Mouse (Mus musculus) cerebellum, postnatal 25 days (tissue): Measurements from ENCODE around the gene Nrap.
"Not testable (repeated sequence)": the region's sequence is repeated elsewhere in the genome, so short reads cannot be mapped to it uniquely, and the experiment has no call there.

Source experiments
- DNase-seq, 2 experiments: peaks; one replicate each; pipeline ENCODE4 v3.0.0; 2021; ENCODE audit warnings: mixed read lengths in 2 of 2

The Nrap gene

DNA sequence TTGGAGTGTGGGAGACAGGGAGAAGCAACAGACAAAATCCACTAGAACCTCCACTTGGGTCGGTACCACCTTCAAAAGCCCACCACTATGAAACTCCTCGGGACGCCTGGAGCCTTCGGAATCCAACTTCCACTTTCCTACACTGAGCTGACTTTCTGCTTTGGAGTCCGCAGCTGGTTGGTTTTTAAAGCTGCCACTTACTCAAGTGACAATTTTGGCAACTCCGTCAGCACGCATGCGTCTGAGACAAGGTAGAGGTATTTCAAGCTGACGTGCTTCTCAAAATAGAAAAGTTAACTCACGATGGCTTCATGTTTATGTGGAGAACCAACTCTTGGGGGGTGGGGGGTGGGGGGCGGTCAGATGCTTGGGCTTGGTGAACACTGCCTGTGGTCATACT is at the start of gene Nrap:
Gene Nrap, minus strand, starts transcription at position 159 of the 400 bp plus-strand sequence.
- DNase-seq: no peak

DNA sequence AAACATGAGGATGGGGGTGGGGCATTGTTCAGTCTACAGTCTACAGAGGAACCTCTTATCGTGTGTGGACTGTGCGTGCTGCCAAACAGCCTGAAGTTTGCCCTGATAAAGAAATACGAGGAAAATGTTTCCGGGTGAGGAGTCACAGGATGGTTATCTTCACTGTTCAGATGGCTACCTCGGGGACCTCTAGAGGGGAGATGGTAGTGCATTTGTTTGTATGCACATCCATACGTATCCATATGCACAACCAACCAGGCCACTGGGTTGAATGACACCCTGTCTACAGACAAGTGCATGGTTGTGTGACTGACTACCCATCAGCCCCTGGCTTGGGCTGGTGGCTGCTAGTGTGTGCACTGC is 49.2 kb upstream of the Nrap start:
- no peak for DNase-seq

DNA sequence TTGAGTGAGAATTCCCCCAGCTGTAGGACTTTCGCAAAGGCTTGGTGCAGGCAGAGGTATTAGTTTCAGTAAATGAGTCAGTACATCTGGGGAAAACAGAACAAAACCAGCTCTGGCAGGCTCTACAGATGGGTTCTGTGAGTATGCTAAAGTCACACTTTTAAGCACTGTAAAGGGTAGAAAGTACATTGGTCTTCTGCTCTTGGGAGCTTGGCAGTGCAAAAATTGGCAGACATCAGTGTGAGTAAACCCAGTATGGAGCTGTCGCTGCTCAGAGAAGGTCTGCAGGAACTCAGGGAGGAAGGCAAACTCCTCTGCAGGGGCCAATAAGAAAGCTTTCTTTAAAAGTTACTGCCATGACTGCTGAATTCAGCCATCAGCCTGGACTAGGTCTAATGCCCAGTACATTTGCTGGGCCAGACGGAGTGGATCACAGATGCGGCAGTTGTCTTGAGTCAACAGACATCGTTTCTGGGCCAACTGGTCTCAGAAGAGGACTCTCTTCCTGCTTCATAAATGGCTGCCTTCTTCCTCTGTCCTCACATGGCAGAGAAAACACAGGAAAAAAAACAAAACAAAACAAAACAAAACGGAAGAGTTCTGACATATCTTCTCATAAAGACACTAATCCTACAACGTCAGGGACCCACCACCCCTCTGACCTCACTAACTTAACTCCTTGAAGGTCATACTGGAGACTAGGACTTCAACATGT is 48.7 kb upstream of the Nrap start:
- DNase-seq: no peak

DNA sequence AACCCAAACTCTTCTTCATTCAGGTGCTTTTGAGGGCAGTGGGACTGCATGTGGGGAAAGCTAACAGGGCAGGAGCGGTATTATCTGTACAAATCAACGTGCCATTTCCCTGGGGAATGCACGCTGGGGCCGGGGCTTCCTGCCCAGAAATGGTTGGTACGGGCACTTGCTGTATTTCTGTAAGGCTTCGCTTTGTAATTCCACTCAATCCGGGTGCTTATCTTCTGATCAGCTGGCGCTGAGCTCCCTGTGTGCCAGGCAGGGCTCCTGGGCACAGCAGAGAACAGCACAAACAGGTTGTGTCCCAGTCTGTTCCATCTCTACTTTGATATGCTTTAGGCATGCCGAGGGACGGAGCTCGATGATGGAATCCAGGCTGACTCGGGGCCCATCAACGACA is 46.5 kb upstream of the Nrap start:
- peak; percentile 59 to 67 for DNase-seq

DNA sequence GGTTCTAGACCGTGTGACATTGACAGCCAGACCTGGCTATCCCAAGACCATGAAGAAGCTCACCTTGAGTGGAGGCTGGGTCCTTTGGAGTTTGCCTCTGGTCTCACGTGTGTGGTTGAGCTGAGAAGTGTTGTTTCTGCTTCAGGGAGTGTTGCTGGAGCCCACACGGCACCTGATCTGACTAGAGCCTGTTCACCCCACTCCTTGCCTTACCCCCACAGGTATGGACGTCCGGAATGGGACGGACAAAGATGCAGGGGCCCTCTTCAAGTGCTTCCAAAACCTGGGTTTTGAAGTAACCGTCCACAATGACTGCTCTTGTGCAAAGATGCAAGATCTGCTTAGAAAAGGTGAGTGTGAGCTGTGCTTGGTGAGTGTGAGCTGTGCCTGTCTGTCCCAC is 43.7 kb upstream of the Nrap start:
- no peak for DNase-seq

DNA sequence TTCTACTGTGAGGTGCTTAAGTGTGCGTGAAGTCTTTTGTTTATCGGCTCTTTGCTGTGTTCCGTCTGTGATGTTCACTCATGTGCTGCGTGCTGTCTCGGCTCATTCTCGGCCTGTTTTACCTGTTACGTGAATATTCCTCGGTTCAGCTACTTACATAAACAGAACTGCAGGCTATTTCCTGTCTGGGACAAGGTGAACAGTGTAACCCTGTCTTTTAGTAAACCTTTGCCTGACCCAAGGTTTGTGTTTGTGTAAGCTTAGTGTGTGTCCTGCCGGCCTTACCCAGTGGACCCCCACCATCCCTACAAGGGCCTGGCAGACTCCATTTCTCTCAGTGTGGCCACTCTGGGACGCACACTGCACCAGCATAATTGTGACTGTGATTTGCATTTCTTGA is 42.9 kb upstream of the Nrap start:
- no peak for DNase-seq

DNA sequence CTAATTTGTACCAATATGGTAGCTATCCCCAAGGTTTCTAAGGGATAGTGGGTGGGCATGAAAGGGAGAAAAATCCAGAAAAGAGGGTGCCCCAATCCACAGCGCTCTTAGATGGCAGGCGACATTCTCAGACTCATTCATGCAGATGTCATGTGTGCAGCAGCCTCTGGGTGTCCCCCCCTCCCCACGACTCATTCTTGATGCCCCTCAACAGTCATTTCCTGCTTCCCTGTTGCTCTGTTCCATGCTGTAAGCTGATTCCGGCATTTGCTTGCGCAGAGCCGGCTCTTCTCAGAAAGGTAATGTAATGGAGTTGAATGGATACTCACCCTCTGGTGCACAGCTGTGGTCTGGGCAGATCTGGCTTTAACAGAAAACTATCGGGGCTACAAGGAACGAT is 40.5 kb upstream of the Nrap start:
- no peak for DNase-seq

DNA sequence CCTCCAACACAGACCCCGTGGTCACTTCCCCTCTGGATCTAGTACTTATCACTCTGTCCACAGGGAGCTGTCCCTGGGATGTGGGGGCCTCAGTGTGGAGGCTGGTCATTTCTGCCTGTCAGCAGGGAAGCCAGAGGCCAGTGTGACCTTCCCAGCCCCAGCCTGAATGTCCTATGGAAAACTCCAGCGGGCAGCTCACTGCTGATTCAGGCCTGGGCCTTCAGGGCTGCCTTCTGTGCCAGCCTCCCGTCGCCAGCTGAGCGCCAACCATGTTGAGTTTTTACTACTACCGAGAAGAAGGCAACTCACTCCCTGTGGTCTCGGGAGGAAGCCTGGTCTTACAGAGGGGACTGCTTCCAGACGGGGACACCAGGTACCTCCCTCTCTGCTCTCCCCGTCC is 35.7 kb upstream of the Nrap start:
- no peak for DNase-seq

DNA sequence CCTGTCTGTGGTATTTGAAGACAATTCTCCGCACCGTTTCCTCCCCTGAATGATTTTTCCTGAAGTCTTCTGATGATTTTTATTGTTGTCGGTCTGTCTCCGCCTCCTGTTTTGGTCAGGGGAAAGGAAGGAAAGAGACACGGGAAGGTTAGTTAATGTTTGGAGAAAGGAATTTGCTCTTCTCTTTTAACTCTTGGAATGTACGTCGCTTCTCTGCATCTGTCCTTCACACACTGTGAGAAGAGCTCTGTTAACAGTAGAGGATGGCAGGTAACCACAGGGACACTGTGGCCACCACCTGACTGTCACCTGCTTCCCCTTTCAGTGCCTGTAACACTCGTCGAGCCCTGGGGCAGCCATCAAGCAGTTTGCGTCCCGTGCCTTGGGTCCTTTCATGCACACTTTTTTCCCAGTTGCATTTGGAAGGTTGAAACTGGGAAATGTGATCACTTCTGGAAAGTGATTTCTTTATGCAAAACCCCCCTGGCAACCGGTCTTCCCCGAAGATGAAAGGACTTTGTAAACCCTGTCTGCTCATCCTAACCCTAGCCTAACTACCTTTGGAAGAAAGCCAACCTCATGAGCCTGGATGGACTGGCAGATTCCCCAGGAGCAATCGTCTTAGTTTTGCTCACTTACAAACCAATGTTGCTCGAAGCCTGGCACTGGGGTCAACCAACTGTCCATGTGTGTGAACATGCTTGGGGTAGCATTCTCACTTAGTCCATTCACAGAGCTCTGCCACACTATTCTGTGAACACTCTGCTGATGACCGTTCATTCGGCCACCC is 35.0 kb upstream of the Nrap start:
- DNase-seq: no peak

DNA sequence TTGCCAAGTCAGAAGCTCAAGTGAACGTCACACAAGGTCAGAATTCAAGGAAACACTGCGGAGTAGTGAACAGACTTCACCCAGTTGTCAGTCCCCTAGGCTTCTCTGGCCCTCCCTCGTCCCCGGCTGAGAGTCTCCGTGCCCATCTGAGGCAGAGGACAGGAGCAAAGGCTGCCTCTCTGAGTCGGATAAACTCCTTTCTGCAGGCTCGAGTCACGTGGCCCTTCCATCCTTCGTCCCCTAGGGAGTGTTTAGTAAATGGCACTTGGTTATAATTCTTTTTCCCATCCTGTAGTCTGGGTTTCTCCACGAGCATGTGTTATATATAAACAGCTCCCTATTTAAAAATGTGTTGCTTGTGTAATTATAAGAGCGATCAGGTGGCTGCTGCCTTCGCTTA is 33.5 kb upstream of the Nrap start:
- DNase-seq: no peak

DNA sequence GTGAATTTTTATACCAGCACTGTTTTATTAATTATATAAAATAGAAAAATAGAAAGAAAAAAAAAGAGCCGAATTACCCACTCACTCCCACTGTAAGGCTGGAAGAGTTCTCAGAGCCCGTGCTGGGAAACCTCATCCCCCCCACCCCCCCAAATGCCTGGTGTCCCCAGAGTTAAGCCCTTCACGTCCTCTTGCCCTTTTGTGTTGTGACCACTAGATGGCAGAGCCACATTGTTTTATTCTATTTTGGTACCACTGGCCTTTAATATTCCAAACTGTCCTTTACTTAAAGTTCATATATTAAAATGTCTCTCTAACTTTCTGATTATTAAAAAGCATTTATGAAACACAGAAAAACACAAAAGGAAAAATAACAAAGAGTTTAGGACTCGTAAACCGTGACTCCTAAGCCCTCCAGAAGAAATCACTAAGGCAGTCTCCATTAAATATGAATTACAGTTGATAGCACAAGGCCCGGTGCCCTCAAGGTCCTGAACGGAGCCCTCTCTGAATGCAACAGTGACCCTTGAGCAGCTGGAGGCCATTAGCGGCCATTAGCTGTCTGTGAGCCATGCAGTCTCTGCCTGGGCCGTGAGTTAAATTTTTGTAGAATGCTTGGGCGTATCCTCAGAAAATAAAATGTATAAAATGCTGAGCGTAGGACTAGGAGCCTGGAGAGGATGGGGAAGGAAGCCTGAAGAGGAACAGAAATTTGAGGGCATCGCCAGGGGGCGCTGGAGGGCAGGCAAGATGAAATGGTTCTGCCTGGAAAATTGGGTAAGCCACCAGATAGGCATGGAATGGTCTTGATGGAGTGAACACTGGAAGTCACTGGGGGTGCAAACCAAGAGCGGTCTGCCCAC is 32.9 kb upstream of the Nrap start:
- peak; percentile 91 to 93 for DNase-seq

DNA sequence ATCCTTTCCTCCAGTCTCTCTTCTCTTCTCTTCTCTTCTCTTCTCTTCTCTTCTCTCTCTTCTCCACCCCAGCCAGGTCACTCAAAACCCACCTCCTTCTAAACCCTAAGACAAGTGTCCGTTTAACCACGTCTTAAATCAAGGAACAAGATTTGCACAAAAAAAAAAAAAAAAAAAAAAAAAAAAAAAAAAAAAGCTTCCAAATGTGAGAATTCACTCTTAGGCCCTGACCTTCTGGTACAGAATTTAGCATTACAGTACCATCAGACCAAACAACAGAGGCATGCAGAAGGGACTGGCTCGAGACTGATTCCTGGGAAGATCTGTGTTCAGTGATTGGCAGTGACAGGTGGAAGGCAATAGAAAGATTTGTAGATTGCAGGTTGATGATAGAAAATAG is 30.5 kb upstream of the Nrap start:
- DNase-seq: no peak

DNA sequence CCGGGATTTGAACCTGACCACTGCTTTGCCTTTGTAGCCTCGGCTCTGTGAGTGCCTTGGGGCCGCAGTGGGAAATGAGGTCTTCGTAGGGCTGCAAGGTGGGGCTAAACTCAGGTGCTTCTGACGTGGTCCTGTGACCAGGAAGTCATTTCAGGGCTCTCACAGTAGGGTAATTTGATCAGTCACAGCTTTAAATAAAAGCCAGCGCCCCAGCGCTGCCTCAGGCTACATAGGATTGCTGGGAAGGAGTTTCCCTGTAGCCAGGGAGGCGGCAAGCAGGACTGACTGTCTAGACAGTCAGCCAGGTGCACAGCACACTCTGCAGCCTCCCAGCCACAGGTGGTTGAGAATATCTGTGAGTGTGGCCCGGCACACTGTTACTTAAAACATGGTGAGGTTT is 29.6 kb upstream of the Nrap start:
- DNase-seq: no peak

DNA sequence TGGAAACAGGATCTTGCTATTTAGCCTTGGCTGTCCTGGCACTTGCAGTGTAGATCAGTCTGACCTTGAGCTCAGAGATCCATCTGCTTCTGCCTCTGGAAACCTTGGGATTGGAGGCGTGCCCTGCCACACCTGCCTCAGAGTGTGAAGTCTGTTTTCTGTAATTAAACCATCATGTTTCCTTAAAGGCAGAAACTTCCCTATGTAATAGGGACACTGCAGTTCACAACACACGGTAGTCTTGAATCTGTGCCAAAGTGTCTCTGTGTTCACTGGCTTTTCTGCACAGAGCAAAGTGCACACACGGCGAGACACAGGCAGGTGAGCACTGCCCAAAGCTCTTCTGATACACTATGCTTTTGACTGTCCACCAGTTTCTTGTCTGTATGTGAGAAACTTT is 28.6 kb upstream of the Nrap start:
- no peak for DNase-seq

DNA sequence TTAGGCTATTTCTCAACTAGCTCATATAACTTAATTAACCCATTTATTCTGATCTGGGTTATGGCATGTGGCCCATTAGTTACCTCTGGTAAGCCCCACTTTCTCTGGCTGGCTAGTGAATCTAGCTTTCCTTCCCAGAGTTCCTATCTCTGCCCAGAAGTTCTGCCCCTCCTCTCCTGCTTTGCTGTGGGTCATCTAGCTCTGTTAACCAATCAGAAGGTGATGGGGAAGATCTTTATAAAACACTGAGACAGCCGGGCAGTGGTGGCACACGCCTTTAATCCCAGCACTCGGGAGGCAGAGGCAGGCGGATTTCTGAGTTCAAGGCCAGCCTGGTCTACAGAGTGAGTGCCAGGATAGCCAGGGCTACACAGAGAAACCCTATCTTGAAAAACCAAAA is 20.0 kb upstream of the Nrap start:
- not testable (repeated sequence) for DNase-seq

DNA sequence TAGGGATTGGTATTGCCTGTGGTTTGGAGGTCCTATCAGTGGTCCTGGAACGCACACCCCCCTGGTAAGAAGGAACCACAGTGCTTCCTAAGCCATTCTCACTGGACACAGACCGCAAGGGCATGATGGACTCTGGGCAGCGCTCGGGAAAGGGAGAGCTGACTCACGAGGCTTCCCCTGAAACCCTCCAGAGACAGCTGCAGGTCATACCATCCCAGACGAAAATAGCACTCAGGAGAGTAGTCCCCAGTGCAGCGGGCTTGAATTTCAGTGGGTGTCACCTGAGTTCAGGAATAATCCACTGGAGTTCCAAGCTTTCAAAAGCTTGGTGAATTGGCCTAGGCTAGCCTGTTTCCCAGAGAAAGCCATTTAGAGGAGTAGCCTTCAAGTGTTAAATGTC is 16.7 kb upstream of the Nrap start:
- no peak for DNase-seq

DNA sequence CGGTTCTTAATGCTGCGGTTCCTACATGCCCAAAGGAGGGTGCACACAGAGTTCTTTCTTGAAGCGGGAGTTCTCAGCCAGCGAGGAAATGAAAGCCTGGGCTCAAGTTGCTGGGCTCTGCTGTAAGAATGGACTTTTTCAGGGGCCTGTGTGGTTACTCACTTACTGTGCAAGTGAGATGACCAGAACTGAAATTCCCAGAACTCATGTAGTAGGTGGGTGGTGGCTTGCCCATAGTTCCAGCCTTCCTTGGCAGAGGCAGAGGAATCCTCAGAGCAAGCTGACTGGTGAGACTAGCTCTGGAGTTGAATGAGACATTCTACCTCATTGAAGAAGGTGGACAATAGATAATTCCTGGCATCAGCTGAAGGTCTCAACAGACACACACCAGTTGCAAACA is 16.0 kb upstream of the Nrap start:
- no peak for DNase-seq

DNA sequence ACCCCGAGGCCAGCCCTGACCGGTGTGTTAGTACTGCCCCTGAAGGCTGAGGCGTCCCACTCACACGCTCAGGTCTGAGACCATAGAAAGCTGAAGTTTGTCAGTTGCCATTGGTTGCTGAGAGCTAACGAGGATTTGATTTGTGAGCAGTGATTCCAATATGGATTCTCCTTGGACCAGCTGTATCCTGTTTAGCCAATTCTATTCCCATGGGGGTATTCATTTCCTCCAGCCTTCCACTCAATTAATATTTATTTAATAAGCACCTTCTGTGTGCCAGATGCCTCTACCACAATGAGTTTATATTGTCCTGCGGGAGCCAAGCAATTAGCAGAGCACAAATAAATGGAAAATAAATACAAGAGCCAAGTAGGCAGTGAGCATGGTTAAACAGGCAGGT is 12.0 kb upstream of the Nrap start:
- no peak for DNase-seq

DNA sequence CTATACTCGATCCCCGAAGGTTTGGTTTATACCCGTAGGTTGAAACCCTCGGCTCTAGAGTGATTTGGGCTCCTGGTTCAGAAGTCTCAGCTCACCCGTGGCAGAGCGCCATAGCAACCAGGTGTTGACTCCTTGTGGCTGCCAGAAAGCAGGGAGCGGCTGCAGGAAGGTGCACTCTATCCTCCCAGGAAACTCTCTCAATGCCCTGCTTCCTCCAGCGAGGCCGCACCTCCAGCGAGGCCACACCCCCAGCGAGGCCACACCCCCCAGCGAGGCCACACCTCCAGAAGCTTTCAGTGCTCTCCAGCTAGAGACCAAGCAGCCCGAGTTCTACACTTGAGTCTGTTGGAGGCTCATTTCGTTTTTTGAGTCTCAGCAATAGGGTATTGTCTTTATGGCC is 10.4 kb upstream of the Nrap start:
- peak in 1 of 2 experiments; percentile 30 for DNase-seq

DNA sequence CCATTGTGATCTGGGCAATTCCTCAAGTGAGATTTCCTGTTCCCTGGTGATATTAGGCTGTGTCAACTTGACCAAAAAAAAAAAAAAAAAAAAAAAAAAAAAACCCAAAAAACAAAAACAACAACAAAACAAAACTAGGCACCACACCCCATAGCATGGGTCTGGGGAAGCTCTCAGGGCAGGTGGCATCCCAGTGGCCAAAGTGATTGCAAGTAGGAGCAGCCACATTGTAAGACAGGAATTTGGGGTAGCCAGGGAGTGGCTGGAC is 8.6 kb upstream of the Nrap start:
- DNase-seq: no peak

DNA sequence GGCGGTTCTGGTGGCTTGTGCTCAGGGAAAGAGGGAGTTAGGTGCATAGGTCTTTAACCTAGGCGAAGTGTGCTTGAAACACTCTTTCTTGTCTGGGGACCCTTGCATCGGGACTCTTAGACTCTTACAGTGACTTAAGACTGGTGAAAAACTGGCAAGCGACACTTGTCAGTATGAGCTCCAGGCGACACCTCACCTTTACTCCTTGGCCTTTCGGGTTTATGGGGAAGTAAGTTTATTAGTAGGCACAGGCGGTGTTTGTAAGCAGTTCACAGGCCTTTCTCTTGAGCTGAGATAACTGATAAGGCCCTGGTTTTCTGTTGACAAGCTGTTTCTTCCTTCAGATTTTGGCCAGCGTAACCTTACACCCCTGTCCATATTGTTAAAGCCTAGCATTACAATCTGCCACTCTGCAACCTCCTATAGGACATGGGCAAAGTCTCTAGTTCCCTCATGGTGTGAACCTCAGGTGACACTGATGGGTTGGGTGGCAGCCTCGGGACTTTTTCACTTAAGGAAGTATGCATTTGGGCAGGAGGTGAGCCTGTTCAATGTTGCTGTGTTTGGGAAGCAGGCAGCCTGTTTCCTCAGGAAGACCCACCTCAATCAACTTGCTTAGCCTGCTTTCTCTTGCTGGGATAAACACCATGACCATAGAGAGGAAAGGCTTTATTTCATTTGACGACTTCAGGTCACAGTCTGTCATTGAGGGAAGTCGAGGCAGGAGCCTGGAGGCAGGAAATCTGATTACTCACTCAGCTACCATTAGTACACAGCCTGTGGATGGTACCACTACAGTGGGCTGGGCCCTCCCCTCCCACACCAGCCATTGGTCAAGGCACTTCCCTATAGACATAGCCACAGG is 8.1 kb upstream of the Nrap start:
- DNase-seq: no peak

DNA sequence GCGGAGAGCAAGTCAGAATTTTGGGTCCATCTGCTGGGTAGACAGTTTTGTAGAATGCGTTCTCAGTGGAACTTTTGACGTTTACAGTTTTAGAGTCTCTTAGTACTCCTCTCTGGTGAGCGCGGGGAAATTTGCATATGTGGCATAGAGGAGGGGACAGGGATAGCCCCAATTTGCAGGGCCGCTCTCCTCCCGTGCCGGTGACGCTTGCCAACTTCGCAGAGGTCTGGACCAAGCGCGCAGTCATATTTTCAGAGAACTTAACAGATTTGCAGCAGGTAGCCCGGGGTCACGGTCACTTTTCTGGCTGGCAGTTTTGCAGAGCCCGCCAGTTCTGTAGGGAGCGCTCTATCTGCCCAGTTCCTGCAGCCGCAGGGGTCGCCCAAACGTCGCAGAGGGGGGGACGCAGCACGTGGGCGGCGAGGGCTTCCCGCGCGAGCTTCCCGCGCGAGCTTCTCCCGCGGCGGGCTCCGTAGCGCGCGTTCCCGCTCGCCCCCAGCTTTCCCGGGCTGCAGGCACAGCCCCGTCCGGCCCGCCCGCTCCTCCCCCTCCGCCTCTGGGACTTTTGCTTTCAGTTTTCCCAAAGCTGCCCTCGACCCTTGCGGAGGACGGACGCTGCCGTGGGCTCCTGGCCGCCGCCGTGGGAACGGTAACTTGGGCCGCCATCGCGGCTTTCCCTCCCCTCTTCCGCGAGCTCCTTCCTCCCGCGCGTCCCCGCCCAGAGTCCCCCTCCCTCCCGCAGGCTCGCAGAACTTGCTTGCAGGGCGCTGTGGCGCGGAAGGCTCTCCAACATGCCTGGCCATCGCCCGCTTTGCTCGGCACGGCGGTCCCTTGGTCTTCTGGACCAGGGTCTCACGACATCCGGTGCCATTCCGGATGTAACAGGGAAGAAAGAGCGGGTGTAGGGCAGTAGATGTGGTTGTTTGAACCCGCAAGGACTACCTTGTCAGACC is 7.1 kb upstream of the Nrap start, which contains the start of gene Casp7:
Gene Casp7, plus strand, starts transcription at position 461 of the 953 bp plus-strand sequence.
- peak; percentile 48 to 66 for DNase-seq
